Mouse (Mus musculus) fibroblast of lung, adult 2 months (primary cell): ENCODE results near the gene Itga6.
"Not testable (repeated sequence)": the region's sequence is repeated elsewhere in the genome, so short reads cannot be mapped to it uniquely, and the experiment has no call there.

Experiments used
- DNase-seq: peaks from one replicate; pipeline ENCODE4 v3.0.0-alpha.2; 2011; ENCODE audit warnings: low read depth

The Itga6 gene

GRCm38 (mm10) chr2:71895596-71896286 lies 150.3 kb downstream of the Itga6 start:
- no peak for DNase-seq

GRCm38 (mm10) chr2:71897420-71897819 lies 152.0 kb downstream of the Itga6 start:
- no peak for DNase-seq

GRCm38 (mm10) chr2:71898335-71898856 lies 153.0 kb downstream of the Itga6 start:
- DNase-seq, result no peak

GRCm38 (mm10) chr2:71899886-71900285 lies 154.5 kb downstream of the Itga6 start:
- DNase-seq, result no peak

GRCm38 (mm10) chr2:71905154-71905553 lies 159.7 kb downstream of the Itga6 start:
- DNase-seq, result no peak

GRCm38 (mm10) chr2:71906356-71906755 lies 160.9 kb downstream of the Itga6 start:
- DNase-seq, result not testable (repeated sequence)
